Mouse (Mus musculus) liver, embryonic 16.5 days (tissue): ENCODE data around the gene Ccdc85c. TPM values are rescaled to one million over a fixed set of nuclear protein-coding genes. Genes with fewer than 3 reads are reported as not detected.

ENCODE experiments used
- ATAC-seq: fragments of 200-750 bp; cut with Nextera tagmentation; 2 replicates; pipeline ENCODE4 v1.8.0; 2017; ENCODE audit warnings: low read depth, mild to moderate bottlenecking, moderate number of reproducible peaks, moderate library complexity
- H3K27ac ChIP-seq: fragments of 300-500 bp; sonication (generic); 2 replicates; pipeline ENCODE4 v1.5.1; 2014; ENCODE audit warnings: mild to moderate bottlenecking, low read length
- H3K27me3 ChIP-seq: fragments of 300-500 bp; sonication (generic); 2 replicates; pipeline ENCODE4 v1.6.1; 2014; ENCODE audit warnings: low read depth, low read length, mixed read lengths; ENCODE audit not compliant: control insufficient read depth, insufficient read depth
- H3K36me3 ChIP-seq: fragments of 300-500 bp; sonication (generic); 2 replicates; pipeline ENCODE4 v1.6.1; 2014; ENCODE audit warnings: mild to moderate bottlenecking; ENCODE audit not compliant: control insufficient read depth, insufficient read depth
- H3K4me1 ChIP-seq: fragments of 300-500 bp; sonication (generic); 2 replicates; pipeline ENCODE4 v1.6.1; 2014; ENCODE audit warnings: low read depth, low read length, mixed read lengths; ENCODE audit not compliant: control insufficient read depth
- H3K4me2 ChIP-seq: fragments of 300-500 bp; sonication (generic); 2 replicates; pipeline ENCODE4 v1.6.1; 2014; ENCODE audit warnings: low read depth, low read length, mixed read lengths
- H3K4me3 ChIP-seq: fragments of 300-500 bp; sonication (generic); 2 replicates; pipeline ENCODE4 v1.5.1; 2014; ENCODE audit warnings: low read depth, mild to moderate bottlenecking, low read length
- H3K9ac ChIP-seq: fragments of 300-500 bp; sonication (generic); 2 replicates; pipeline ENCODE4 v1.6.1; 2014; ENCODE audit warnings: low read depth, low read length
- H3K9me3 ChIP-seq: fragments of 300-500 bp; sonication (generic); replicated peaks from 2 replicates; pipeline ENCODE4 v1.6.1; 2016; ENCODE audit warnings: low read length; ENCODE audit not compliant: control insufficient read depth
- WGBS: fragments of 180-500 bp; shearing (Covaris S2); extraction: QIAGEN DNeasy Blood & Tissue Kit; methylation state at CpG from one replicate; pipeline ENCODE4 v1.1.7; 2014; ENCODE audit not compliant: insufficient replicate concordance; 5-methylcytosine and 5-hydroxymethylcytosine counted together
- polyA plus RNA-seq: library from polyadenylated mRNA; unstranded; fragments of >200 nt; fragmentation: Nextera tagmentation; extraction: Ambion mirVana; gene quantifications from 2 replicates; pipeline ENCODE4 v1.2.1, GENCODE M21; 2015

Gene Ccdc85c
- polyA plus RNA-seq, 1 experiment from 2014 or later, result 1.3 TPM

DNA sequence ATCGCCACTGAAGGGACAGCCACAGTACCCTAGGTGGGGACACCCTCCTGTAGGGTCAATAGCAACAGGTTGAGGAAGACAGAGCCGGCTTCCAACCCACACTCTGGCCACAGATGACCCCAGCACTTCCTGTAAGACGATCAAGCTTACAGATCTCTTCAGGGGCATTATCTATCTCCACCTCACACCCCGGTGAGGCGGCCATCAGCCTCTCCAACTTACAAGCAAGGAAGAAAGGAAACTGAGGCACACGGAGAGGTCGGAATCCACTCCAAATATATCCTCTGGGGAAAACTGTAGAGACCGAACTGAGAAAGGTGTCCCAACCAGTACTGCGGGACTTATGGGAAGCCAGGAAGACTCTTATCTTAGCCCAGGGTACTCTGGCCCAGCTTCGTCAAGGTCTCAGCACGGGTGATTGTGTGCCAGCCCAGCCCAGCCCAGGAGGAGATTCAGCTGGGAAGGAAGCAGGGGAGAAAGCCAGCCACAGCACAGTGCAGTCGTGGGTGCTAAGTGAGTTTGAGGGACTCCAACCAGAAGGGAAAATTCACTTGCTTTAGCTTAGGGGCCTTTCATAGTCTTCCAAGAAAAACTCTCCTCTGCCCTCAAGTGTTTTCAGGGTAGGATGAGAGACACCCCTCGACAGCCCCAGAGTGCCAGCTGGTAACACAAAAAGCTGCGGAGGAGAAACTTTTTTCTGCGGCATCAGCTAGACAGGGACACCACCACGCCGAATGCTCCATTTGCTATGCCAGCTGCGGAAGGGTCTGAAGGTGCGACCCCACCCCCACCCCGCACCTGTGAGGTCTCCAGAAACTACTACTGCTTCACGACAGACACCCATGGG lies 1.5 kb downstream of the Ccdc85c start:
- no peak for ATAC-seq
- Histone ChIP-seq H3K4me1 (peaks cover 14% of the 10 kb centered on the region), H3K4me3 (peak overlapping the region; percentile 68), H3K36me3 (no peaks in the 10 kb centered on the region), H3K27me3 (peaks cover 57% of the 10 kb centered on the region), H3K4me2 (peak overlapping the region; percentile 87), H3K27ac (peak overlapping the region; percentile 30; the same call in 1 of the 2 replicates), H3K9me3 (no peaks in the 10 kb centered on the region), H3K9ac (peak overlapping the region; percentile 18; the same call in 1 of the 2 replicates)
- 2% methylated on average over 21 of the region's 21 CpGs for WGBS

DNA sequence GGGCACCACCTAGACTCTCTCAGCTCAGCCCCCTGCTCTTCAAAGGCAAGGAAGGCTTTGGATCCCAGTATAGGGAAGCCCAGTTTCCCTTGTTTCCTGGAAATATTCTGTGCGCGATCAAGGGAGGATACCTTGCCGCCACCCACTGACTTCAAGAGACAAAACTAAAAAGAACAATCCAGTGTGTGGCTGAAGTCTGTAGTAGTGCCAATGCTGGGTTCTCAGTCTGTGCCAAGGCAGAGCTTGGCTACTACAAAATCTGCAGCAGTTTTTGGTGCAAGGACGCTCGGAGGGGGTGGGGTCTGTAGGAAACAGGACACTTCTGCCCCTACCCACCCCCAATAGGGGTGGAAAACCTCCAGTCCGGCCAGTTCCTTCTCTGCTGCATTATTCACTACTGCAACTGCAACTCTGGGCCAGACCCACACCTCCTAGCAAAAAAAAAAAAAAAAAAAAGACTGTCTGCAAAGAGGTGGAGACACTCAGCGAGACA lies 3.0 kb downstream of the Ccdc85c start:
- ATAC-seq, result no peak
- Histone ChIP-seq H3K4me3 (peak overlapping the region; percentile 20; the same call in 1 of the 2 replicates), H3K4me2 (peak overlapping the region; percentile 46), H3K36me3 (no peaks in the 10 kb centered on the region), H3K27me3 (peaks cover 49% of the 10 kb centered on the region), H3K9me3 (no peaks in the 10 kb centered on the region), H3K4me1 (peaks cover 18% of the 10 kb centered on the region), H3K9ac (no peak overlapping the region), H3K27ac (no peak overlapping the region)
- 49% methylated on average over 7 of the region's 7 CpGs for WGBS

DNA sequence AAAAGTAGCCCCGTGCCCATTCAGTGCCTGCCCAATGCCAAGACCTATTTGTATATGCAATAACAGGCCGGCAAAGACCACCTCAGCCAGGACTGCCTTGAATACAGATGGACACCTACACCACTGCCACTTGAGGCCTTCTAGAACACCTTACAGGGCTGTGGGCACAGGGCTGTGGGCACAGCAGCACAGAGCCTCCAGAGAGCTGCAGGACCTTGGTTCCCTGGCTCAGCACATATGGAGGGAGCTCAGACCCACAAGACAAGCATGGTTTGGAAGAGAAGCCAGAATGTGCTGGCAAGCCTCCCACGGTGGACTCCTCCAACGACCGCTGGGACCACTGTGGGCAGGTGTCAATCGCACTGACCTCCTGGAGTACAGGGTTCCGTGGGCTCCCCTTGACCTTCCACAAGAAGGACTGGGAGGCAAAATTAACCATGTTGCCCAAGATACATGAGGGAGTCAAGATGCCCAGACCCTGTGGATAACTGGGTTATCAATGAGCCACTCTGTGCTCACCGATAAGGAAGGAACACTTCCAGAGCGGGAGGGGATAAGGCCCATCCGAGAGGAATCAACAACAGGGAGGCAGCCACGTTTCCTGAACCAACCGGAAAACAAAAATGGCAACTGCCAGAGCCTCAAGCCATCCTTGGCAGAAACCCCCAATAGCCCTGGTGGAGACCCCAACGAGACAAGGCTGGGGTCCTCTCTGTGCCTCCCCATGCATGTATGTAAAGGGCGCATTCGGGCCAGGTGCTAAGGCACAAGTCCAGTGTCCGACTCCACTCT lies 3.7 kb downstream of the Ccdc85c start:
- Histone ChIP-seq H3K4me2 (no peak overlapping the region), H3K4me3 (no peak overlapping the region), H3K27ac (no peak overlapping the region), H3K4me1 (peaks cover 23% of the 10 kb centered on the region), H3K9ac (no peak overlapping the region), H3K27me3 (peaks cover 43% of the 10 kb centered on the region), H3K36me3 (no peaks in the 10 kb centered on the region), H3K9me3 (no peaks in the 10 kb centered on the region)
- no peak for ATAC-seq
- WGBS, result 64% methylated on average over 16 of the region's 16 CpGs

DNA sequence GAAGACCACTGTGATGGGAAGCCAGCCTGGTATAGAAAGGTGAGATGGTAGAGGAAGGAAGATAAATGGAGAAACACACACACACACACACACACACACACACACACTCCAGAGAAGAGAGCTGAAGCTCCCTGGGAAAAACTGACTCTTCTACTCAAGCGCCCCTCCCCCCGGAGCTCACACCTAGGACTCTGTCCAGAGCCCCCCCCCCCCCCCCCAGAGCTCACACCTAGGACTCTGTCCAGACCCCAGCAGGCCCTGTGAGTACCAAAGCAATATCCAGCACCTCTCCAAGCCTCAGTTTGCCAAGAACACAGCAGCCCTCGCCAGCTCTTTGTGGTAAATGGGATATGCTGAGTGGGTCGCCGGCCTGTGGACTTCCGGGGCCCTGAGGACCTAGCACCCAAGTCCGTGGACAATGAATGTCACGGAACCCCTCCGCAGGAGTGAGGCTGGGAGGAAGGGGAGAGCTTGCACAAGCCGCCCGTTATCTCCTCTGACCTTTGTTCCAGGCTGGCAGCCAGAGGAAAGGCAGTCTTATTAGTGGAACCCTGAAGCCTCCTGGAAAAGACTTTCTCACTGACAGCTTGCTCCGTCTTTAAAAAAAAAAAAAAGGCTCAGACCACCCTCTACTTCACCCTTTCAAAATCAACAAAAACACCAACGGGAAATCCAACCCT lies 4.8 kb downstream of the Ccdc85c start:
- 43% methylated on average over 13 of the region's 13 CpGs for WGBS
- Histone ChIP-seq H3K4me3 (no peak overlapping the region), H3K4me2 (peak overlapping the region; percentile 0), H3K4me1 (peaks cover 31% of the 10 kb centered on the region), H3K27me3 (peaks cover 31% of the 10 kb centered on the region), H3K27ac (peak overlapping the region; percentile 53), H3K36me3 (no peaks in the 10 kb centered on the region), H3K9me3 (no peaks in the 10 kb centered on the region), H3K9ac (no peak overlapping the region)
- ATAC-seq, result no peak

DNA sequence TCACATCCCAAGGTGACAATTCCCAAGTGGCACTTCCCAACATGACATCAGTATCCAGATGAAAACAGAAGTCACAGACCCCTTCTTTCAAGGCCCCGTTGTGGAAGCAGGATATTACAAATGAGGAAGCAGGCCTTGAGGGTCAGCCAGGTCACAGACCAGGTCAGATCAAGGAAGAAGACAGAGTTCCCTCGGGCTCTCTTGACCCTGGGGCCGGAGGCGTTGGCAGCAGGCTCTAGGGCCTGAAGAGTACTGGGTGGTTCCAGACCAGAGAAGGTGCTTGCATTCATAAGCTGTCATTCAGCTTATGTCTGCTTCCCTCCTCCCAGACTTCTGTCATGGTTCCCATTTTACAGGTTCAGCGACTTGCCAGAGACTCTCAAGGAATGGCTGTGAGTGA lies 5.5 kb downstream of the Ccdc85c start:
- peaks cover 29% of the 10 kb centered on the region for H3K4me1 ChIP-seq
- no peak for ATAC-seq
- no peaks in the 10 kb centered on the region for H3K36me3 ChIP-seq
- H3K27me3 ChIP-seq, result peaks cover 24% of the 10 kb centered on the region
- no peak overlapping the region for H3K27ac ChIP-seq
- H3K4me2 ChIP-seq, result 0 out of 2 replicates have a peak overlapping the region, but pooled peaks have one; percentile 0
- WGBS, result 44% methylated on average over 5 of the region's 5 CpGs
- no peak overlapping the region for H3K9ac ChIP-seq
- no peaks in the 10 kb centered on the region for H3K9me3 ChIP-seq
- H3K4me3 ChIP-seq, result no peak overlapping the region

DNA sequence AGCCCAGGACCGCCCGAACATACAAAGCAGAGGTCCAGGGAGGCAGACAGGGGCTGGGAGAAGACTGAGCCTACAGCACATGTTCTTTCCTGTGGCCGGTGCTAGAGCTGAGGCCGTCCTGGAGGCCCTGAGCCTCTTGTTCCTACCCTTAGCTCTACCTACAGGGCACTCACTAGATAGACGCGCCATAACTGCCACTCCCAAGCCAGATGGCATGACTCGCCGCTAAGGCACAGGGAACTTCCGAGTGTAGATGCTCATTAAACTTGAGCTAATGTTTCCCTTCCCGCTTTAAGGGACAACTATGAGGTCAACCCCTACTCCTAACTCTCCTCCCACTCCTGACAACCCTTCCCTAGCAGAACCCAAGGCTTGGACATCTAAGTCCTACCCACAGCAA lies 6.3 kb downstream of the Ccdc85c start:
- H3K9me3 ChIP-seq, result no peaks in the 10 kb centered on the region
- H3K27me3 ChIP-seq, result peaks cover 17% of the 10 kb centered on the region
- H3K4me2 ChIP-seq, result no peak overlapping the region
- no peak overlapping the region for H3K4me3 ChIP-seq
- H3K36me3 ChIP-seq, result no peaks in the 10 kb centered on the region
- WGBS, result 69% methylated on average over 10 of the region's 10 CpGs
- ATAC-seq, result no peak
- H3K4me1 ChIP-seq, result peaks cover 30% of the 10 kb centered on the region
- no peak overlapping the region for H3K27ac ChIP-seq
- H3K9ac ChIP-seq, result no peak overlapping the region

DNA sequence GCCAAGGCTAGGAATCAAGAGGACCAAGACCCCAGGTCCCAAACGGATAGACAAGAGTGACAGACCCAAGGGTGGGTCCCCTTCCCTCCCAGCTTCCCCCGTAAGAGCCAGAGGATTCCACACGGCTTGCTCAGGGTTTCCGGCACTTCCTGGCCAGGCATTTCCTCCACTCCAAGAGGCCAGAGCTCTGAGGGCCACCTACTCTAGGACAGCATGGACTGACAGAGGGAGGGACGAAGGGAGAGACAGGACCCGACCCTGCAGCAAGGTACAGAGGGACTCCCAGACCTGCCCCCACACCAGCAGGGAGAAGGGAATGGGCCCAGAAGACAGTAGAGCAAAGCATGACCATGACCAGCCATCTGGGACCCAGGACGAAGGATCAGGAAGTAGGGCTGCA lies 7.6 kb downstream of the Ccdc85c start:
- WGBS, result 49% methylated on average over 7 of the region's 7 CpGs
- no peaks in the 10 kb centered on the region for H3K36me3 ChIP-seq
- peaks cover 4% of the 10 kb centered on the region for H3K27me3 ChIP-seq
- no peak overlapping the region for H3K27ac ChIP-seq
- no peak overlapping the region for H3K4me2 ChIP-seq
- H3K4me1 ChIP-seq, result peaks cover 30% of the 10 kb centered on the region
- ATAC-seq, result no peak
- H3K9ac ChIP-seq, result no peak overlapping the region
- H3K9me3 ChIP-seq, result no peaks in the 10 kb centered on the region
- H3K4me3 ChIP-seq, result no peak overlapping the region

DNA sequence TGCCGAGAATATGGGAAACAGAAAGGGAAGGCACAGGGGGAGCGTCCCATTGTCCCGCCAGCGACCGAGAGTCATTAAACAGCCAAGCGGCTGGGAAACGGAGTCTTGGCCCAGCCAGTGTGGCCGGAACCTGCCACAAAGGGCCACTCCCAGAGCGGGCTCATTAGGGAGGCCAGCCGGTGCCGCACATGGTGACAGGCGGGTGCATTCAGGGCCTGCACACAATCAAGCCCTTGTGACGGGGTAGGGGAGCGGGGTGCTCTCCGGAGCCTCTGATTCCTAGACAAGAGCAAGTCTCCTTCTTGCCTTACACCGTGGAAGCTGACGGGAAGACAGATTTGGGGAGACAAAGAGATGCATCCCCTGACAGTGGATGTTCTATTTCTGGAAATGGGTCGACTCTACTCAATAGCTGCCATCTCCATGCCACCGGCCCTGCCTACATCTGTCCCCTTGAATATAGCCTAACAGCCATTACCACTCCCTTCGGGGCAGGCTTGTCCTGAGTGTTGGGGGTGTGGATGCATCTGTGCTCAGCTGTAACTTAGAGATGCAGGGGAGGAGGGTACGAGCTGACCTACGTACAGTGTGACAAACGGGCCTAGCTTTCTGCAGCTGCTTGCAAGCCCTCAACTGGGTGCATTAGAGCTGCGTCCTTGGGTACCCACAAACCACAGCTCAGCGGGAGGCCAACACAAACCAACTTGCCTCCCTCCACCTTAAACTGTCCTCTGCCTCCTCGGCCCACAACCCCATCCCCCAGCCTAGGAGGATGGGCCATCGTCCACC lies 9.2 kb downstream of the Ccdc85c start:
- Histone ChIP-seq H3K4me2 (no peak overlapping the region; the same call in 1 of the 2 replicates), H3K27ac (no peak overlapping the region), H3K4me1 (peaks cover 24% of the 10 kb centered on the region), H3K9ac (no peak overlapping the region), H3K27me3 (no peaks in the 10 kb centered on the region), H3K9me3 (no peaks in the 10 kb centered on the region), H3K4me3 (no peak overlapping the region), H3K36me3 (no peaks in the 10 kb centered on the region)
- no peak for ATAC-seq
- 41% methylated on average over 27 of the region's 27 CpGs for WGBS
